Mouse (Mus musculus) adrenal gland, postnatal 14 days (tissue): ENCODE measurements around the gene Arhgef25. TPM values are rescaled to one million over a fixed set of nuclear protein-coding genes. Genes with fewer than 3 reads are reported as not detected.
A peak's percentile ranks its signal among the peaks of the same experiment; 100 is the strongest.
"Not testable (repeated sequence)": the region's sequence is repeated elsewhere in the genome, so short reads cannot be mapped to it uniquely, and the experiment has no call there.

Experiments
- DNase-seq: peaks from one replicate; pipeline ENCODE4 v3.0.0; 2021; ENCODE audit warnings: mixed read lengths
- total RNA-seq: library from RNA; stranded (reverse); gene quantifications from 2 replicates; pipeline ENCODE4 v1.2.3, GENCODE M21; 2021

The Arhgef25 gene
- total RNA-seq, 1 experiment from 2014 or later = 22.3 TPM

DNA sequence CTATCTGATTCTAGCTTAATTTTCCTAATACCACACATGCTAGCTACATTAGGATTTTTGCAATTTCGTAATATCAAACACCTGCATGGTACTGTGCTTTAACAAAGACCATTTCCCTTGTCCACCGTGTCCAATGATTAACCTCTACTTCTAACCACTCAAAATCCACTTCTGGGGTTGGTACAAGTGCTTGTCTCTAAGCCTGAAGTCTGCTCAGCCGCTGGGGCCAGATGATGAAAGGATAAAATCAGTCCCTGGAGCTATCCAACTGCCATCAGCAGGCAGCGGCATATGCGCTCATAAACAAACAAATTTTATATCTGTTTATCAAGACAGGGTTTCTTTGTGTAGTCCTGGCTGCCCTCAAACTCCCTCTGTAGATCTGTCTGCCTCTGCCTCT lies 14.7 kb upstream of the Arhgef25 start:
- no peak for DNase-seq

DNA sequence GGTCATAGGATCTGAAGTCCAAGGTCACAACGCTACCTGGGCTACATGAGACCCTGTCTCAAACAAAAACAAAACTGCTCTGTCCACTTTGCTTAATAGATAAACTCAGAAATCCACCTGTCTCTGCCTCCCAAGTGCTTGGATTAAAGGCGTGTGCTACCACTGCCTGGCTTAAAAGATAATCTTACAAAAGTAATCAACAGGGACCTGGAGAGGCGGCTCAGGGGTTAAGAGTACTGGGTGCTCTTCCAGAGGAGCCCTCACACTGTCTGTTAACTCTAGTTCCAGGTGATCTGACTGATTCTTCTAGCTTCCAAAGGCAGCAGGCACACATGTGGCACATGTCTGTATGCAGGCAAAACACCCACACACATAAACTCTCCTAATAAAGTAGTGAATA lies 13.2 kb upstream of the Arhgef25 start:
- no peak for DNase-seq

DNA sequence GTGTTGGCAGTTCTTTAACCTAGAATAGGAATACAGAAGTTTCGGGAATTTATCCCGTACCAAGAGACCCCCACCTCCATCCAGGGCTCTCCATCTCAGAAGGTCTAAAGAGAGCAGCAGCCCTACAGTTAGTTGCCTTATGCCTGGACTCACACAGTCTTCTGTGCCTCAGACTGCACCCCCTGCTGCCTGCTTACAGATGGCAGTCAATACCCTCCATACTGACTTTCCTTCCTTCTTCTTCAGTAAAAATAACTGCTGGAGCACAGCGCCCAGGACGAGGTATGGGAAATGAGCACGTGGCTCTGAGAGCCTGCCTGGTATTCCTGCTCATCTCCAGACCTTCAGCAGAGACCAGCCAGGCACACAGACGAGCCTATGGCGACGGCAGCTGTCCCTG lies 10.4 kb upstream of the Arhgef25 start:
- DNase-seq = no peak

DNA sequence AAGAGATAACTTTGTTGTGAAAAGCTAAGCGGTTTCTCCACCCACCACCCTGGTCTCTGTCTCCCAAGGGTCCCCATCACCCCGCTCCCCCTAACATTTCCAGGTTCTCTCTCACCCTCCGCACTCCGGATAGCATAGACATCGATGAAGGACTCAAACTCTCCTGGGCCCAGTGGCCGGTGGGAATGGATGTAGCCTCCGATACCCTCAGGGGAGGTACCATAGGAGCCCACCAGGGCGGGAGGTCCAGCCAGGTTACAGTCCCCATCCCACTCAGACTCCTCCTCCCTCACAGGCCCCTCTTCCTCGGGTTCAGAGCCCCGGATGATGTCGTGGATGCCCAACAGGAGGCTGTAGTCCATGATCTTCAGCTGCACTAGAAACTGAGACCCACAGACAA lies 9.6 kb upstream of the Arhgef25 start:
- DNase-seq = no peak

DNA sequence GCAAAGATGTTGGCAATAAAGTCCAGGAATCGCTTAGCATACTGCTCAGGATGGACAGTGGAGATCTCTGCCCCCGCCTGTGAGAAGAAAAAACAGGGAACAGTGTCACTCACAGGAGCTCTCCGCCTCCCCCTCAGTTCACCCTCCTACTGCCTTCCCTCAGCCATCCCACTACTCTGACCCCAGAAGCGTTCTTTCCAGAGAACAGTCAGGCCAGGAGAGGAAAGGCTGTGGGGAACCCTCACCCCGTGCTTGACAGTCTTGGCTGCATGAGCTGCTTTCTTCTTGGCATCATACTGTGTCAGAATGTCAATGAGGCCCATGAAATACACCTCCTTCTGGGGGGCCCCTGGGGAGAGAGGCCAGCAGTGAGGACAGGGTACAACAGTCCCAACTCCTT lies 9.2 kb upstream of the Arhgef25 start:
- DNase-seq = no peak

DNA sequence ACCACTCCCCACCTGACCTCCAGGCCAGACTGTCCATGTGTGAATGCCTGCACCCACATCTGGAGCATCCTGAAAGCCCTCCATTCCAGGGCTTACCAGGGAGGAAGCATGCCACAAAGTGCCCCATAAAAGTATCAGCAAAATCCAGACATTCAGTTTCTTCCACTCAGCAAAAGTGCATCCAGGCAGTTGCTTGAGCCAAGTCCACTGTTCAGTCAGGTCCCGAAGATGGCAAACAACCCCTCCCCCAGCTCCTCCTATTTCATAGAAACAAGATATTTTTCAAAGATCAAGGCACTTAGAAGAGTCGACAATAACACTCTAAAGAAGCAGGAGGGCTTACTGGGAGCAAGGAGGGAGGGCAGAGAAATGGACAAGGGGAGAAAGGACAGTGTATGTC lies 8.6 kb upstream of the Arhgef25 start:
- DNase-seq = no peak

DNA sequence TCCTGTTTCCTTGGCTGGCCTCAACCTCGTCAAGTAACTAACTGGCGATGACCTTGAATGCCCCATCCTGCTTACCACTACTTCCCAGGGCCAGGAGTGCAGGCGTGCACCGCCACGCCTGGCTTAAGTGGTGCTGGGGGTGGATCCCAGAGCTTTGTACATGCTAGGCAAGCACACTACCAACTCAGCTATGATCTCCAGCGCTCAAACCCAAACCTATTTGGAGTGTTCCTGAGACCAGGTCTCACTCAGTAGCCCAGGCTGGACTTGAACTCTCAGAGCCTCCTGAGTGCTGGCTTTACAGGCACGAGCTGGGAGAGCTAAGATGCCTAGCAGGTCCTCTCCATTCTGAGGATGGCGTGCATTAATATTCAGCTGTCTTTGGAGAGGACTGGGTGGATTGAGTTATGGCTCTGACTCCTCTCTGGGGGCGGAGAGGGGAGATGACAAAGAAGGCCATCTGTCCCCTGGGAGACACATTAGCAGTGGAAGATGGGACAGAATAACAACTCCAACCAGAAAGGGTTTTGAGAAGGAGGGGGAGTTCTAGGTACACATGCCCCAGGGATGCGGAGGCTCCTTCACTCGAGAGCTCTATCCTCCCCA lies 7.7 kb upstream of the Arhgef25 start:
- no peak for DNase-seq

DNA sequence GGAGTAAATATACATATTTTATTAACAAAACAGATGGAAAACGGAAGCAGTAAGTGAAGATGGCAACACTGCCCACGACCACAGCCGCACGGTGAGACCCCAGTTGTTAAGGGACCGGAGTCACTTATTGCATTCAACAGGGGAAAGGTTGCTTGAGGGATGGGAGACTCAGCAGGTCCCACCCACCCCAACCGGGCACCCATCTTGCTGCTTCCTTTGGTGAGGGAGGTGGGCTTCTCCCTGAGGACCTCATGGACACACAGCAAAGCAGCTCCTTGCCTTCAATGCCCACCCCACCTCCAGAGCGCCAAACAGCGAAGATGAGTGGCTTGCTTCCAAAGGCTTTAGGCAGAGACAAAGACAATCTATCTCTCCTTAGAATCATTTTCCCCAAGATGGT lies 7.2 kb upstream of the Arhgef25 start:
- no peak for DNase-seq

DNA sequence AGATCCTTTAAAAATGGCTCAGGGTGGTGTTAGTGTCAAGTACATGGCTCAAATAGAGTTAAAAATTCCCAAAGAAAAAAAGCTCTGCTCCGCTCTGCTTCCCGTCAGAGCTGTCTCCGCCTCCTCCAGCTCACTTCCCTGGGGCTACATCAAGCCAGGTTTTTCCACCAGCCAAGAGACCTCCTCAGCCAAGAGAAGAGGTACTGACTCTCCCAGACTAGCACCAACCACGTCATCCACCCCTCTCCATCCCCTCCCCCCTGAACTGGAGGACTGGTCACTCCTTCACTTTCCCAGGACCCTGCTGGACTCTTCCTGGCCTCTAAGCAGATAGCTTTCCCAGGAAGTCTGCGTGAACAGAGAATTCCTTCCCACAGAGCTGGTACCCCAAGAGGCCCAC lies 6.5 kb upstream of the Arhgef25 start:
- peak; percentile 77 for DNase-seq

DNA sequence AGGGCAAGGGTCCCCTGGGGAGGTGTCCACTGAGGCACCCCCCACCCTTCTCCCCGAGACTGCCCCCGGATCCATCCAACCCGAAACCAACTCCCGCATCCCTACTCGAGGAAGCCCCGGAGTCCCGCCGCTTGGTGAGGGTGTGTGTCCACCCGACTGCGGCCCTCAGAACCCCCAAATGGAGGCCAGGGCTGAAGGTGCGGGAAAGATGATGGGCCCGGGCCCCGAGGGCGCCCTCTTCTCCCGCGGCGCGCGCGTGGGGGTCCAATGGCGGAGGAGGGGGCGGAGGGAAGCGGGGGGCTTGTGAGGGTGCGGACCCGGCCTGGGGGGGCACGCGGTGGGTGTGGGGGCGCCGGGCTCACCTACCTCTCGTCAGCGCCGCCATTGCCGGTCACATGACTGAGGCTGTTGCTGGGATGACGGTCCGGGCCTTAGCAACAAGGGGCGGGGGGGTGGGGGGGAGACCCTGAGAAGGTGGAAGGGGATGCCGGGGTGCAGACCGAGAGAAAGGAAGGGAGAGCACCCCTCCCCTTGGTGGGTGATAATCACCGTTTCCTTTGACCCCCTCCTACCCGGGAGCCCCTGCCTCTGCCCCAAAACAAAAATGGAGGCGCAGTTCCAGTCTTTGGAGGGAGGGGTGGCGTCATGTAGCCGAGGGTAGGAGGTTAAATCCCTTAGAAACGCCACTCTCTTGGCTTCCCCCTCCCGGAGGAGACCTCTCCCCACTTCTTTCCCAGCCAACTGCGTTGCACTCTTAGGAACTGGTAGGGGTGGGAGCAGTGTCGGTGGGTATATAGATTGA lies 5.6 kb upstream of the Arhgef25 start, which contains the start of gene Dtx3:
Dtx3 (minus strand) TSS at position 401 of the 802 bp plus-strand sequence.
- DNase-seq = peak; percentile 68

DNA sequence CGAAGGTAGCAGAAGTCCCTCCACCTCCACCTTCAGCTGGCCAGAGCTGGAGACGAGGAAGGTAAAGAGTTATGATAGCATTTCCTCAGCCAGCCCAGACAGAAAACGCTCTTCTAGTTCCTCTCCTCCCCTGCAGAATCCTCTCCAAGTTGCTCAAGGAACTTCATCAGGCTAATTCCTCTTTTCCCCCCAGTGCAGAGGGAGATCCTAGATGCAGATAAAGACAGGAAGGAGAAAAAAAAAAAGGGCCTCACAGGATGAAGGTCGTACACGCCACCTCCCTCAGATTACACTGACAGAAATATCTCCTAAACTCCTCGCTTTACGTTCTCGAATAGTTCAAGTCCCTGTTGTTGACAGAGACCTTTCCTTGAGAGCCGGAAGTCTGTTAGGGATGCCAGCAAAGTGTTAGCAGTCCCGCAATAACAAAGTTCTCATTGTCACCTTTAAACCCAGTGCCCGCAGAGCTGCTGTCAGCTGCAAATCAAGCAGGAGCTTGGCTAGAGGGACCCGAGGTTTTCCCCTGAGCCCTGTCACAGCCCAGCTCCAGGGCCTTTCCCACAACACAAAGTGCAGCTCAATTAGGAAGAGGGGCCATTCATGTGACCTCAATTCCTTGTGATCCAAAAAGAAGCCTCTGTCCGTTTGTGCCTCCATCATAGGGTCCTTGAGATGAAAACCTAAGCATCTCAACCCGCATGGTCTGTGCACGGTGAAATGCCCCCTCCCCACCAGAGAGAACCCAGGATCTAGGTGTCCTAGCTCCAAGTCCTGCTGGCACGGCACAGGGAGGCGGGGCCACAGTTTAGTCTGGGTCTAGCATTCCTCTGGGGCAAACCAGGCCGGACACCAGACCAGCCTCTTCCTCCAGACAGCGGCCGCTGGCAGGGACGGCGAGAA lies 4.8 kb upstream of the Arhgef25 start:
- DNase-seq = peak; percentile 81

DNA sequence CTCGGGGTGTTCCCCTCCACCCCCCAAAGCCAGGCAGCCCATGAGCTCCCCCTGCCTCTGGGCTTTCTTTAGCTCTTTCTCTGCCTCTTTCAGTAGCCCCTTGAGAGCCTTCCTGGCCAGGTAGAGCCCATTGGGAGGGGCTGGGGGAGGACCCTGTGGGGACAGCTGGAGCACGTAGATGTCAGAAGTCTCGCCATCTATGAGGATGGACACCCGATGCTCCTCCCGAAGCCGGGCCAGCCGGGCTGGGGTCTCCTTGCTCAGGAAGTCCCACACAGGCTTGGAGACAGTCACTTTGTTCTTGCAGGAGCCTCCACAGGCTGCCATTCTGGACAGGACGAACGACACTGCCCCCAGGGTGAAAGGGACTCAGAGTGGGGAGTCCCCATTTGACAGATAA lies 3.1 kb upstream of the Arhgef25 start:
- no peak for DNase-seq

DNA sequence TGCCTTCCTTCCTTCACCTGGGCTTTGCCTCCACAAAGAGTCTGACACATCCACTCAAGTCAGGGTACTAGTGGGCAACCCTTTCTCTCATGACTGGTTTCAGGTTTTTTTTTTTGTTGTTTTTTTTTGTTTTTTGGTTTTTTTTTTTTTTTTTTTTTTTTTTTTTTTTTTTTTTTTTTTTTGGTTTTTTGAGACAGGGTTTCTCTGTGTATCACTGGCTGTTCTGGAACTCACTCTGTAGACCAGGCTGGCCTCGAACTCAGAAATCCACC lies 2.1 kb upstream of the Arhgef25 start:
- not testable (repeated sequence) for DNase-seq

DNA sequence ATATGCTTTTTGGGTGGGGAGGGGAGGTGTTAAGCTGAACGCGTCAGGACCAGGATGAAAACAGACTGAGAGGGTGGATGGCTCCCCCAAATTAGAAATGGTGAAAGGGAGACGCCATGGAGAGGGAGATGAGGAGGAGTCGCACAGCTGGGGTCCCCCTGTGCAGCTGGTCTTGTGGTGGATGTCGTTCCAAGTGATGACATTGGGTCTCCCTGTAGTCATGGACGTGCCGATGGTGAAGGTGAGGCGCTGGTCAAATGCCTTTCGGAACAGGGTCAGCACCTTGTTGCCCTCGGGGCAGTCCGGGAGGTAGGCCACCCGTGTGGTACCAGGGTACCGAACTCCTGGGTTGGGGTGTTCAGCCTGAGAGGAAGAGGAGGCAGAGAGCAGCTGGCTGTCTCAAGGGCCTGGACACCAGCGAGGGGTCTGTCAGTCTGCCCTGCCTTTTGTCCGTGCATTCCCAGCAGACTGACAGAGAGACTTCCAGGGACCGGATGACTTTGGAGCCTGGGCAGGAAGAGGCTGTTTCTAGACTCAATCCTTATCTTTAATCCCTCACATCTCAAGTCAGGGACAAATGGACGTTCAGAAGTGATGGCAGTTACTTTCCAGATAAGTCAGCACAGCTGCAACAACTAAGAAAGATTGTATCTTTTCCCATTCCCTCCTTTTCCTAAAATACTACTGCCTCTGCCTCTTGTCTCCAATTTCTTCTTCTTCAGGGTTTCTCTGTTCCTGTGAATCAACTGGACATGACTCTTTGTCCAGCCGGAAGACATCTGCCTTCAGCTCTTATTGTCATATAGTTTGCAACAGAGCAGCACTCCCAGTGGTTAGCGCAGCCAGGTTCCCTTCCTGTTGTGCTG lies 1.5 kb upstream of the Arhgef25 start:
- DNase-seq = no peak

DNA sequence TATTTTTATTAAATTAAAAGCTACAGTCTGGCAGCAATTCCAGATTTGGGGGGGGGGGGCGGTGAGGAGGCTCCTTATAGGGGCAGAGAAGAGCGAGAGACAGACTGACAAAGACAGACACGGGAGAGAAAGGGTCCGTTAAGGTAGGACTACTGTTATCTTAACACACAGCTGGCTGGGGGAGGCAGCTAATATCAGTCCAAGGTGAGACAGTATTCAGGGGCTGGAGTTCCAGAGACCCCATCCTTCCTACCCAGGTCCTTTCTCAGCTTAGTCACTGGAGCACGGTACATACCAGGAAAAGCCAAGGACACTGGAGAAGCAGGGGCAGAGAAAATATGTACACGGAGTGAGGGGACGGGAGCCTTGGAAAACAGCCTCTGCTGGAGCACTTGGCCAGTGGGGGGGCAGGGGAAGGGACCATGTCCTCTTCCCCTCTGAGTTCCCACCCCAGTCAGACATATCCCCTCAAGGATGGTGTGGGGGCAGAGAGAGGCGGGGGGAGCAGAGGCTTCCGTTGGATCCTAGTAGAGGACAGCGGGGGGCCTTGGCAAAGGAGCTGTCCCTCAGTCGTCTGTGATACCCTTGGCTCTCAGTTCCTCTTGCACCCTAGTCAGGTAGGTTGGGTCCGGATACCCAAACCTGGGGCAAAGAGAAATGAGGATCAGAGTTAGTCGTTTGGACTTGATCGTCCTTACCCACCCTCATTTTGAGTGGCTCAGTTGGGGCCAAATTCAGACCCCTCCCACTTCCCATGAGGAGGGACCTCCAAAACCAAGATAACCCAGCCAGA lies 711 bp upstream of the Arhgef25 start:
- no peak for DNase-seq

DNA sequence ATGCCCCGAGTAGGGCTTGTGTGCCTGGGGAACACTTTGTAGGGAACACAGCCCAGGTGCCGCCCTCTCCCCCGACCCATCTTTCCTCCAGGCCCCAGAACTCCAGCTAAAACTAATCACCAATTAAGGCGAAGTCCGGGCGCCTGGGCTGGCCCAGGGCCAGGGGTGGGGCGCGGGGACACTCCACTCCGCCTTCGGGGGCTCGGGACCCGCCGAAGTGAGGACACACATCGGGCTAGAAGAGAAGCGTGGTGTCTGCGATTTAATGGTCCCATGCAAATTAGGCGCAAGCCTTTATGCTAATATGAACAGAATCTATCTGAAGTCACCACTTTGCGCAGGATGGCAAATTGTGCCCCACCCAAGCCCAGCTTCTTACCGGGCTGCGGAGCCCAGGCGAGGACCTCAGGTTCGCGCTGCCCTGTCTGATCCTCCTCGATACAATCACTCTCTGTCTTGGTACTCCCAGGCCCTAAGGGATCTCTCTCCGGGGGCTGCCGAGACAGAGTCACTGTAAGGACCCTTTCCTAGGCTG lies 700 bp downstream of the Arhgef25 start:
- DNase-seq = no peak

DNA sequence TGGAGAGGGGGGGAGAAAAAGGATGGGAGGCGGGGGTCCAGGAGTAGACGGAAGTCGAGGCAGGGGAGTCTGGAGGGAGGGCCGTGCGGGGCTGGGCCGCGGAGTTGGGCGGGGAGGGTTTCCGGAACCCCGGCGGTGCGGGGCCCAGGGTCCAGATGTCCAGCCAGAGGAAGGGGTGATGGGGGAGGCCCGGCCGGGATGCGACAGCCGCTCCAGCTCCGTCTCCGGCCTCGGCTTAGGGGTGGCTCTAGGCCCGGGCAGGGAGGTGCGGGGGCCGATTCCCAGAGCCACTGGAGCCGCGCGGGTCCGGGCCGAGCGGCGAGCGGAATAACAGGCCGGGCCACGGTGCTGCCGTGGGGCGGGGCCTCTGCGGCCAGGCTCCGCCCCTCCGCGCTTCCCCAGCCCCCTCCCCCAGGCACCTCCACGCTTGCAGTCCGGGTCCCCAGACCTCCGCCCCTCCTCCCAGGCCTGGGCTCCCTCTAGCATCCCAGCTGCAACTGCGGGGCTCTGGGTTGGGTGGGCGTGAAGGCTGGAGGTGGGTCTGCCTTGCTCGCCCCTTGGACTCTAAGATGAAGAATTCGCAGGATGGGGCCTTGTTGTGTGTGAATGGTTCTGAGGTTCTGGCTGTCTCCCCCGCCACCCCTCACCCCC lies 1.3 kb downstream of the Arhgef25 start:
- DNase-seq = peak; percentile 69

DNA sequence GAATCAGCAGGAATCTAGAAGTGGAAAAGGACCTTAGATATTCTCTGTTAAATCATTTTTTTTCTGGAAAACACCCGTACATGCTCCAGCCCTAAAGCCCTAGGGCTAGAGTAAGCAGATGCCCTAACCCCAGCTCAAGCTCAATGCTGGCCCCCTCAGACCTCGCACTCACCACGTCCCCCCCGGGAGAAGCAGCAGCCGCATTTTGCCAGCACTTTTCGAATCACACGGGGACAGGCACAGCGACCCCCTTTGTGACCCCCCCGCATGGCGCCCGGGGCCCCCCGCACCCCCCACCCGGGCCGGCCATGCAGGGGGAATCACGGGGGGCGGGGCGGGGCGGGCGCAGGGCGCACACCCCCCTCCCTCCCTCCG lies 1.8 kb downstream of the Arhgef25 start:
- no peak for DNase-seq

DNA sequence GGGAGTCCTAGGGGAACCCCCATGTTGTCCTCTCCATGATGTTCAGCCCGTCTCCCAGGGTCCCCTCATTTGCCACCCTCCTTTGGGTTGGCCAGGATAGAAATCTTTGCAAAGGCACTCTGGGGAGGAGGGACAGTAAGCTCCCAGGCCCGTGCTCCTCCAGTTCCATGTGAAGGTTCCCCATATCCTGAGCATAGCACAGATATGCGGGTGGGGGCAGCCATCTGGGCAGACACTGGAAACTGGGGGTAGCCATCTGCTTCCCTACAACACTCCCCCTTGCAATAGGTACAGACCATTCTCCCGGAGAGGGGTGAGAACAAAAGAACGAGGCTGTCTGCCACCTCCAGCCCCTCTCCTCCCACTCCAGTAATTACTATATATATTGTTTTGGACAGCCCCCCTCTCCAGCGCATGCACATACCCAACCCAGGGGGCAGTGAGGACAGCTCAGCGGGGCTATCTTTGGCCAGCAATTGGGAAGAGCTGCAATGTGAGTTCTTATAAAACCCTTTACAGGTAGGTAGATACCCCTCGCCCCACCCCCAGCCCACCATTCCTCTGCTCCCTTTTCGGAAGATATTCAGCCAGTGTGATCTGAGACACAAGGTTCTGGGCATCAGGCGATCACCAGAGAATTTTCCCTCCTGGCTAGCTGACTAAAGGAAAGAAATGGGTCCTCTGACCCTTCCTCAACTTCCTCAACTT lies 2.4 kb downstream of the Arhgef25 start:
- DNase-seq = no peak

DNA sequence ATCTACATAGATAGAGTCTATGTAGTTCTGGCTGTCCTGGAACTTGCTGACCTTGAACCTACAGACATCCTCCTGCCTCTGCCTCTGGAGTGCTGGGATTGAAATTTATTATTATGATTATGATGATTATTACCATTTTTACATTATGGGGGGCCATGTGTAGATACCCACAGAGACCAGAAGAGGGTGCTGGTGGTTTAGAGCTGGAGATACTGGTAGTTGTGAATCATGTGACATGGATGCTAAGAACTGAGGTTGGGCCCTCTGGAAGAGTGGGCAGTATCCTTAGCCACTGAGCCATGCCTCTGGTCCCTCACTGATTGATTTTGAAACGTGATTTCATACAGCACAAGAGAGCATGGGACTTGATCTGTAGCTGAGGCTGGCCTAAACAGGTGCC lies 3.4 kb downstream of the Arhgef25 start:
- no peak for DNase-seq
